Mouse (Mus musculus) MEL (cell line): ENCODE data around the gene Megf6. TPM values are rescaled to one million over a fixed set of nuclear protein-coding genes. Genes with fewer than 3 reads are reported as not detected.
A peak's percentile ranks its signal among the peaks of the same experiment; 100 is the strongest.

Source experiments
- DNase-seq: peaks from one replicate; pipeline ENCODE4 v3.0.0; 2011; ENCODE audit warnings: low read depth, low spot score
- H3K27ac ChIP-seq: 2 replicates; pipeline ENCODE4 v1.5.1; 2012; ENCODE audit warnings: low read depth, mild to moderate bottlenecking, control low read depth, low read length, moderate library complexity; ENCODE audit not compliant: control insufficient read depth
- H3K27me3 ChIP-seq, 2 experiments: fragments of 150-350 bp in 1 of 2; sonication (generic) in 1 of 2; 2 replicates each; pipeline ENCODE4 v1.6.1; 2012; ENCODE audit warnings: low read length in 2 of 2, mild to moderate bottlenecking in 2 of 2, improper control_type of control experiment in 1 of 2, moderate library complexity in 1 of 2; ENCODE audit not compliant: insufficient read depth in 2 of 2, control insufficient read depth in 1 of 2
- H3K36me3 ChIP-seq, 2 experiments: 2 replicates each; pipeline ENCODE4 v1.6.1; 2012 to 2014; ENCODE audit warnings: low read length in 2 of 2, improper control_type of control experiment in 1 of 2, inconsistent platforms in 1 of 2, mild to moderate bottlenecking in 1 of 2; ENCODE audit not compliant: insufficient read depth in 2 of 2, control insufficient read depth in 1 of 2
- H3K4me1 ChIP-seq, 2 experiments: fragments of 150-350 bp in 1 of 2; sonication (generic) in 1 of 2; 2 replicates each; pipeline ENCODE4 v1.6.1; 2012; ENCODE audit warnings: low read length in 2 of 2, improper control_type of control experiment in 1 of 2, mild to moderate bottlenecking in 1 of 2; ENCODE audit not compliant: insufficient read depth in 2 of 2, control insufficient read depth in 1 of 2
- H3K4me3 ChIP-seq, 2 experiments: fragments of 150-350 bp in 1 of 2; sonication (generic) in 1 of 2; 2 replicates each; pipeline ENCODE4 v1.5.1; 2012; ENCODE audit warnings: low read depth in 2 of 2, low read length in 2 of 2, mild to moderate bottlenecking in 2 of 2, moderate library complexity in 2 of 2, control low read depth in 1 of 2, improper control_type of control experiment in 1 of 2; ENCODE audit not compliant: control insufficient read depth in 1 of 2, insufficient read depth in 1 of 2
- H3K79me2 ChIP-seq: 2 replicates; pipeline ENCODE4 v1.6.1; 2012; ENCODE audit warnings: mild to moderate bottlenecking, low read length, moderate library complexity; ENCODE audit not compliant: control insufficient read depth, poor library complexity, insufficient read depth
- H3K9ac ChIP-seq: 2 replicates; pipeline ENCODE4 v1.6.1; 2012; ENCODE audit warnings: low read depth, mild to moderate bottlenecking, control low read depth, low read length, moderate library complexity; ENCODE audit not compliant: control insufficient read depth, poor library complexity, severe bottlenecking
- H3K9me3 ChIP-seq: fragments of 150-350 bp; sonication (generic); replicated peaks from 2 replicates; pipeline ENCODE4 v1.6.1; 2012; ENCODE audit warnings: mild to moderate bottlenecking, low read length, improper control_type of control experiment, moderate library complexity; ENCODE audit not compliant: insufficient read depth
- BHLHE40 ChIP-seq: IDR thresholded peaks from 2 replicates; pipeline ENCODE4 v1.6.1; 2012; ENCODE audit warnings: low read depth, mild to moderate bottlenecking, inconsistent platforms, low read length, improper control_type of control experiment, borderline replicate concordance
- CTCF ChIP-seq, 3 experiments: IDR thresholded peaks in 2 of 3; conservative IDR thresholded peaks in 1 of 3; 2 replicates each; pipeline ENCODE4 v1.5.1; 2011 to 2012; ENCODE audit warnings: low read length in 3 of 3, low read depth in 2 of 3, mild to moderate bottlenecking in 2 of 3, improper control_type of control experiment in 1 of 3, inconsistent platforms in 1 of 3, mixed read lengths in 1 of 3, moderate library complexity in 1 of 3; ENCODE audit not compliant: control insufficient read depth in 1 of 3, insufficient read depth in 1 of 3, poor library complexity in 1 of 3, severe bottlenecking in 1 of 3
- ETS1 ChIP-seq: IDR thresholded peaks from 2 replicates; pipeline ENCODE4 v1.6.1; 2012; ENCODE audit warnings: low read depth, mild to moderate bottlenecking, inconsistent platforms, low read length, improper control_type of control experiment, moderate library complexity
- GATA1 ChIP-seq: IDR thresholded peaks from 2 replicates; pipeline ENCODE4 v1.6.1; 2011; ENCODE audit warnings: low read depth, low read length, improper control_type of control experiment
- MAZ ChIP-seq: IDR thresholded peaks from 2 replicates; pipeline ENCODE4 v1.6.1; 2012; ENCODE audit warnings: low read depth, mild to moderate bottlenecking, inconsistent platforms, low read length, improper control_type of control experiment
- MXI1 ChIP-seq: IDR thresholded peaks from 2 replicates; pipeline ENCODE4 v1.6.1; 2011; ENCODE audit warnings: mild to moderate bottlenecking, low read depth, low read length, improper control_type of control experiment
- POLR2A ChIP-seq, 2 experiments: IDR thresholded peaks; 2 replicates each; pipeline ENCODE4 v1.6.1; 2011 to 2012; ENCODE audit warnings: low read length in 2 of 2, mild to moderate bottlenecking in 2 of 2, control low read depth in 1 of 2, improper control_type of control experiment in 1 of 2, low read depth in 1 of 2, moderate library complexity in 1 of 2; ENCODE audit not compliant: control insufficient read depth in 1 of 2, insufficient read depth in 1 of 2, poor library complexity in 1 of 2
- POLR2AphosphoS5 ChIP-seq: IDR thresholded peaks from 2 replicates; pipeline ENCODE4 v1.6.1; 2012; ENCODE audit warnings: low read depth, borderline replicate concordance, mild to moderate bottlenecking, inconsistent platforms, low read length, moderate library complexity, mixed read lengths
- RAD21 ChIP-seq: IDR thresholded peaks from 2 replicates; pipeline ENCODE4 v1.6.1; 2011; ENCODE audit warnings: mild to moderate bottlenecking, low read depth, low read length, improper control_type of control experiment
- RCOR1 ChIP-seq: IDR thresholded peaks from 2 replicates; pipeline ENCODE4 v1.6.1; 2012; ENCODE audit warnings: low read depth, mild to moderate bottlenecking, inconsistent platforms, low read length, improper control_type of control experiment
- SMC3 ChIP-seq: IDR thresholded peaks from 2 replicates; pipeline ENCODE4 v1.6.1; 2011; ENCODE audit warnings: low read depth, low read length, improper control_type of control experiment
- TBP ChIP-seq: IDR thresholded peaks from 2 replicates; pipeline ENCODE4 v1.8.0; 2011; ENCODE audit warnings: low read depth, low read length, improper control_type of control experiment
- TCF12 ChIP-seq: IDR thresholded peaks from 2 replicates; pipeline ENCODE4 v1.6.1; 2014; ENCODE audit warnings: low read depth, mild to moderate bottlenecking, inconsistent platforms, low read length, improper control_type of control experiment, moderate library complexity
- USF2 ChIP-seq, 2 experiments: IDR thresholded peaks; 2 replicates each; pipeline ENCODE4 v1.6.1; 2011 to 2012; ENCODE audit warnings: improper control_type of control experiment in 2 of 2, low read length in 2 of 2, borderline replicate concordance in 1 of 2, inconsistent platforms in 1 of 2, low read depth in 1 of 2, mild to moderate bottlenecking in 1 of 2; ENCODE audit not compliant: insufficient read depth in 1 of 2
- ZC3H11A ChIP-seq: IDR thresholded peaks from 2 replicates; pipeline ENCODE4 v1.6.1; 2012; ENCODE audit warnings: low read depth, mild to moderate bottlenecking, inconsistent platforms, low read length, improper control_type of control experiment
- ZNF384 ChIP-seq: IDR thresholded peaks from 2 replicates; pipeline ENCODE4 v1.6.1; 2012; ENCODE audit warnings: low read depth, mild to moderate bottlenecking, inconsistent platforms, low read length, improper control_type of control experiment
- polyA plus RNA-seq, 2 experiments: library from polyadenylated mRNA; stranded (reverse) in 1 of 2; unstranded in 1 of 2; fragments of >175 nt in 1 of 2; fragments of >200 nt in 1 of 2; gene quantifications; 2 replicates each; pipeline versions ENCODE4 v1.2.1 to v1.2.4; 2012; ENCODE audit warnings: low replicate concordance in 2 of 2, low read depth in 1 of 2; ENCODE audit not compliant: insufficient read length in 2 of 2, insufficient read depth in 1 of 2, missing spikeins in 1 of 2
- total RNA-seq: library from RNA; depleted of rRNA; stranded (reverse); fragments of 300-350 nt; gene quantifications from 2 replicates; pipeline ENCODE4 v1.2.3, GENCODE M21; 2012

Megf6 gene
- total and polyA plus RNA-seq, 3 experiments = 0.07 to 0.12 TPM; not detected in 1

GRCm38 (mm10) chr4:154160538-154161390 is 9.8 kb upstream of the Megf6 start, which contains the start of gene Tprgl (continued):
- TF ChIP-seq GATA1 (peak; percentile 48; the same call in 1 of the 2 replicates), ETS1 (0 out of 2 replicates have a peak, but pooled peaks have one; percentile 27), MXI1 (peak; percentile 88), ZC3H11A (no peak), TBP (no peak), CTCF (IDR thresholded peaks at IDR 0.05 in 2 of 3, conservative IDR thresholded peaks at IDR 0.05 in 1 of 3; ENCODE audit: control insufficient read depth in 1 of 3, insufficient read depth in 1 of 3, low read depth in 2 of 3, low read length in 3 of 3, poor library complexity in 1 of 3, severe bottlenecking in 1 of 3) (no peak), POLR2A (IDR thresholded peaks at IDR 0.05; ENCODE audit: control insufficient read depth in 1 of 2, insufficient read depth in 1 of 2, low read depth in 1 of 2, low read length in 2 of 2, poor library complexity in 1 of 2) (peak; percentile 39 to 91; a peak in 3 of 4 replicates), MAZ (0 out of 2 replicates have a peak, but pooled peaks have one; percentile 40), RCOR1 (0 out of 2 replicates have a peak, but pooled peaks have one; percentile 15), USF2 (IDR thresholded peaks at IDR 0.05; ENCODE audit: borderline replicate concordance in 1 of 2, insufficient read depth in 1 of 2, low read depth in 1 of 2, low read length in 2 of 2) (no peak), TCF12 (peak; percentile 67), RAD21 (no peak), POLR2AphosphoS5 (no peak)

DNA sequence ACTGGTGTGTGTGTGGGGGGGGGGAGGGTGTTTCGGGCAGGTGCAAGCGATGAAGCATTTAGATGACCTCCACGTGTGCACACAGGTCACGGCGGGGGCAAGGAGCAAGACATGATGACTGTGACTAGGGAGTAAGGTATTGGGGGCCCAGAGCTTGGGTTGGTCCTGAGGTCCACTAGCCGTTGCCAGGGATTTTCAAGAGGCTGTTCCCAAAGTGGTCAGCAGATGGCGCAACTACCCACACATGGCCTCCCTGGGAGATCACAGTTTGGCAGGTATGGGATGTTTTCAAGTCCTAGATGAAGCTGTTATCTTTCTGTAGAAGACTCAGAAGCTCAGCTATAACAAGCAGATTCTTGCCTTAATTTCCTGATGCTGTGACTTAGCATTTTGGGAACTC is 7.2 kb upstream of the Megf6 start:
- TF ChIP-seq ZNF384 (no peak), SMC3 (peak; percentile 70), BHLHE40 (no peak), POLR2A (IDR thresholded peaks at IDR 0.05; ENCODE audit: control insufficient read depth in 1 of 2, insufficient read depth in 1 of 2, low read depth in 1 of 2, low read length in 2 of 2, poor library complexity in 1 of 2) (no peak), ZC3H11A (peak; percentile 20; the same call in 1 of the 2 replicates), CTCF (IDR thresholded peaks at IDR 0.05 in 2 of 3, conservative IDR thresholded peaks at IDR 0.05 in 1 of 3; ENCODE audit: control insufficient read depth in 1 of 3, insufficient read depth in 1 of 3, low read depth in 2 of 3, low read length in 3 of 3, poor library complexity in 1 of 3, severe bottlenecking in 1 of 3) (peak; percentile 74 to 82 (median 79)), RCOR1 (no peak), RAD21 (peak; percentile 61)
- Histone ChIP-seq H3K79me2 (peaks cover 3% of the 10 kb centered on the region), H3K9ac (no peak overlapping the region), H3K36me3 (peaks cover 2 to 6% of the 10 kb centered on the region in 2 experiments; a peak in 2 of 4 replicates), H3K27ac (no peak overlapping the region), H3K27me3 (no peaks in the 10 kb centered on the region), H3K4me3 (no peak overlapping the region), H3K4me1 (peaks cover 0 to 4% of the 10 kb centered on the region in 2 experiments; a peak in 2 of 4 replicates), H3K9me3 (no peaks in the 10 kb centered on the region)
- DNase-seq = peak; percentile 63
